Mouse (Mus musculus) neural tube, embryonic 15.5 days (tissue): ENCODE measurements at regions not wholly inside any gene's neighbourhood (a gene's known extent, or its start where the extent isn't known, plus 50 kb on each side); places are given as distances from the start of the nearest gene placed in this dataset.
A peak's percentile ranks its signal among the peaks of the same experiment; 100 is the strongest.

Experiments used
- ATAC-seq: fragments of 200-750 bp; cut with Nextera tagmentation; 2 replicates; pipeline ENCODE4 v1.8.0; 2017; ENCODE audit warnings: mild to moderate bottlenecking, moderate TSS enrichment, moderate library complexity; ENCODE audit not compliant: low FRiP score
- H3K27ac ChIP-seq: fragments of 300-500 bp; sonication (generic); replicated peaks from 2 replicates; pipeline ENCODE4 v1.5.1; 2015; ENCODE audit warnings: mild to moderate bottlenecking, inconsistent platforms
- H3K27me3 ChIP-seq: fragments of 300-500 bp; sonication (generic); replicated peaks from 2 replicates; pipeline ENCODE4 v1.6.1; 2015; ENCODE audit warnings: inconsistent platforms
- H3K36me3 ChIP-seq: fragments of 300-500 bp; sonication (generic); 2 replicates; pipeline ENCODE4 v1.6.1; 2015; ENCODE audit warnings: inconsistent platforms
- H3K4me1 ChIP-seq: fragments of 300-500 bp; sonication (generic); 2 replicates; pipeline ENCODE4 v1.6.1; 2015; ENCODE audit warnings: inconsistent platforms
- H3K4me2 ChIP-seq: fragments of 300-500 bp; sonication (generic); 2 replicates; pipeline ENCODE4 v1.6.1; 2015; ENCODE audit warnings: inconsistent platforms, mild to moderate bottlenecking, moderate library complexity
- H3K4me3 ChIP-seq: fragments of 300-500 bp; sonication (generic); replicated peaks from 2 replicates; pipeline ENCODE4 v1.5.1; 2015; ENCODE audit warnings: mild to moderate bottlenecking, inconsistent platforms
- H3K9ac ChIP-seq: fragments of 300-500 bp; sonication (generic); replicated peaks from 2 replicates; pipeline ENCODE4 v1.6.1; 2015; ENCODE audit warnings: mild to moderate bottlenecking, inconsistent platforms
- H3K9me3 ChIP-seq: fragments of 300-500 bp; sonication (generic); replicated peaks from 2 replicates; pipeline ENCODE4 v1.6.1; 2016; ENCODE audit warnings: inconsistent platforms
- WGBS: fragments of 180-500 bp; shearing (Covaris S2); methylation state at CpG from one replicate; pipeline ENCODE4 v1.1.7; 2015; ENCODE audit warnings: mixed read lengths; 5-methylcytosine and 5-hydroxymethylcytosine counted together

GRCm38 (mm10) chr4:125917210-125917609, 107.1 kb upstream of the Csf3r start:
- Histone ChIP-seq H3K4me1 (peaks cover 28% of the 10 kb centered on the region), H3K9me3 (no peaks in the 10 kb centered on the region), H3K36me3 (no peaks in the 10 kb centered on the region), H3K4me2 (no peak overlapping the region), H3K27ac (no peak overlapping the region), H3K4me3 (no peak overlapping the region), H3K9ac (no peak overlapping the region), H3K27me3 (peaks cover 31% of the 10 kb centered on the region)
- 23% methylated on average over 6 of the region's 6 CpGs for WGBS
- no peak for ATAC-seq

GRCm38 (mm10) chr4:125921550-125922316, 102.6 kb upstream of the Csf3r start:
- 0 out of 2 replicates have a peak, but pooled peaks have one; percentile 39 for ATAC-seq
- H3K9me3 ChIP-seq = no peaks in the 10 kb centered on the region
- peaks cover 24% of the 10 kb centered on the region; the same call in 1 of the 2 replicates for H3K27me3 ChIP-seq
- no peak overlapping the region for H3K27ac ChIP-seq
- no peak overlapping the region for H3K9ac ChIP-seq
- H3K4me1 ChIP-seq = peaks cover 39% of the 10 kb centered on the region
- peak overlapping the region; percentile 11; the same call in 1 of the 2 replicates for H3K4me2 ChIP-seq
- 10% methylated on average over 19 of the region's 19 CpGs for WGBS
- no peak overlapping the region for H3K4me3 ChIP-seq
- no peaks in the 10 kb centered on the region for H3K36me3 ChIP-seq

GRCm38 (mm10) chr4:125922317-125922878, 102.0 kb upstream of the Csf3r start:
- H3K4me2 ChIP-seq = no peak overlapping the region
- ATAC-seq = no peak
- H3K4me3 ChIP-seq = no peak overlapping the region
- H3K27me3 ChIP-seq = peaks cover 19% of the 10 kb centered on the region; the same call in 1 of the 2 replicates
- no peak overlapping the region for H3K9ac ChIP-seq
- H3K9me3 ChIP-seq = no peaks in the 10 kb centered on the region
- H3K27ac ChIP-seq = no peak overlapping the region
- no peaks in the 10 kb centered on the region for H3K36me3 ChIP-seq
- WGBS = 14% methylated on average over 11 of the region's 11 CpGs
- H3K4me1 ChIP-seq = peaks cover 34% of the 10 kb centered on the region

- H3K4me1 ChIP-seq = peaks cover 35% of the 10 kb centered on the region
- H3K4me2 ChIP-seq = no peak overlapping the region
- H3K4me3 ChIP-seq = no peak overlapping the region
- no peaks in the 10 kb centered on the region for H3K9me3 ChIP-seq
- no peak overlapping the region for H3K27ac ChIP-seq
- 23% methylated on average over 7 of the region's 7 CpGs for WGBS
- no peak for ATAC-seq
- peaks cover 19% of the 10 kb centered on the region; the same call in 1 of the 2 replicates for H3K27me3 ChIP-seq
- H3K36me3 ChIP-seq = no peaks in the 10 kb centered on the region
- H3K9ac ChIP-seq = no peak overlapping the region
Observed at GRCm38 (mm10) chr4:125923225-125923624, 101.1 kb upstream of the Csf3r start.

GRCm38 (mm10) chr4:125928196-125928595, 96.2 kb upstream of the Csf3r start:
- H3K4me1 ChIP-seq = peaks cover 34% of the 10 kb centered on the region
- H3K4me3 ChIP-seq = no peak overlapping the region
- 40% methylated on average over 4 of the region's 4 CpGs for WGBS
- H3K9ac ChIP-seq = no peak overlapping the region
- H3K36me3 ChIP-seq = no peaks in the 10 kb centered on the region
- no peak overlapping the region for H3K4me2 ChIP-seq
- no peaks in the 10 kb centered on the region for H3K9me3 ChIP-seq
- no peak for ATAC-seq
- peaks cover 5% of the 10 kb centered on the region; the same call in 1 of the 2 replicates for H3K27me3 ChIP-seq
- H3K27ac ChIP-seq = no peak overlapping the region

GRCm38 (mm10) chr4:125929122-125929772, 95.1 kb upstream of the Csf3r start:
- Histone ChIP-seq H3K4me1 (peaks cover 30% of the 10 kb centered on the region), H3K4me3 (no peak overlapping the region), H3K4me2 (no peak overlapping the region), H3K27me3 (peaks cover 5% of the 10 kb centered on the region; the same call in 1 of the 2 replicates), H3K9ac (no peak overlapping the region), H3K27ac (no peak overlapping the region; the same call in 1 of the 2 replicates), H3K9me3 (no peaks in the 10 kb centered on the region), H3K36me3 (no peaks in the 10 kb centered on the region)
- 52% methylated on average over 17 of the region's 17 CpGs for WGBS
- no peak for ATAC-seq

GRCm38 (mm10) chr4:125930764-125931163, 93.6 kb upstream of the Csf3r start:
- H3K9ac ChIP-seq = no peak overlapping the region
- no peaks in the 10 kb centered on the region for H3K9me3 ChIP-seq
- no peak overlapping the region for H3K27ac ChIP-seq

GRCm38 (mm10) chr4:125931321-125931720, 93.0 kb upstream of the Csf3r start:
- H3K36me3 ChIP-seq = no peaks in the 10 kb centered on the region
- WGBS = 50% methylated on average over 6 of the region's 6 CpGs
- H3K27ac ChIP-seq = no peak overlapping the region
- H3K9ac ChIP-seq = no peak overlapping the region
- H3K27me3 ChIP-seq = peaks cover 5% of the 10 kb centered on the region; the same call in 1 of the 2 replicates
- H3K4me3 ChIP-seq = no peak overlapping the region
- peaks cover 27% of the 10 kb centered on the region for H3K4me1 ChIP-seq
- ATAC-seq = no peak
- H3K4me2 ChIP-seq = no peak overlapping the region
- no peaks in the 10 kb centered on the region for H3K9me3 ChIP-seq

More at GRCm38 (mm10) chr4:125930764-125931163, 93.6 kb upstream of the Csf3r start:
- Histone ChIP-seq H3K27me3 (peaks cover 5% of the 10 kb centered on the region; the same call in 1 of the 2 replicates), H3K36me3 (no peaks in the 10 kb centered on the region), H3K4me3 (no peak overlapping the region), H3K4me1 (peaks cover 27% of the 10 kb centered on the region), H3K4me2 (no peak overlapping the region)
- no peak for ATAC-seq
- 24% methylated on average over 10 of the region's 10 CpGs for WGBS

- Histone ChIP-seq H3K36me3 (no peaks in the 10 kb centered on the region), H3K27me3 (peaks cover 5% of the 10 kb centered on the region; the same call in 1 of the 2 replicates), H3K4me2 (peak overlapping the region; percentile 20), H3K9me3 (no peaks in the 10 kb centered on the region), H3K27ac (peak overlapping the region; percentile 67), H3K4me1 (peaks cover 27% of the 10 kb centered on the region), H3K9ac (no peak overlapping the region), H3K4me3 (no peak overlapping the region)
- no peak for ATAC-seq
- 27% methylated on average over 22 of the region's 22 CpGs for WGBS
Observed at GRCm38 (mm10) chr4:125932036-125932756, 92.2 kb upstream of the Csf3r start.

GRCm38 (mm10) chr4:125936357-125936756, 88.0 kb upstream of the Csf3r start:
- H3K27ac ChIP-seq = no peak overlapping the region
- no peak for ATAC-seq
- no peaks in the 10 kb centered on the region for H3K36me3 ChIP-seq
- no peaks in the 10 kb centered on the region for H3K9me3 ChIP-seq
- no peak overlapping the region for H3K4me2 ChIP-seq
- H3K4me3 ChIP-seq = no peak overlapping the region
- H3K27me3 ChIP-seq = peaks cover 5% of the 10 kb centered on the region; the same call in 1 of the 2 replicates
- WGBS = 73% methylated on average over 7 of the region's 7 CpGs
- no peak overlapping the region for H3K9ac ChIP-seq
- H3K4me1 ChIP-seq = peaks cover 13% of the 10 kb centered on the region

GRCm38 (mm10) chr4:125938186-125938585, 86.2 kb upstream of the Csf3r start:
- WGBS = 56% methylated on average over 6 of the region's 6 CpGs
- H3K4me1 ChIP-seq = no peaks in the 10 kb centered on the region
- no peak overlapping the region for H3K4me3 ChIP-seq
- H3K4me2 ChIP-seq = no peak overlapping the region
- no peak overlapping the region for H3K9ac ChIP-seq
- ATAC-seq = no peak
- H3K27me3 ChIP-seq = peaks cover 6% of the 10 kb centered on the region; the same call in 1 of the 2 replicates
- H3K36me3 ChIP-seq = no peaks in the 10 kb centered on the region
- no peaks in the 10 kb centered on the region for H3K9me3 ChIP-seq
- H3K27ac ChIP-seq = no peak overlapping the region
